Mouse (Mus musculus) urinary bladder, adult 2 months (tissue): Measurements from ENCODE around the gene Kcnj14. TPM values are rescaled to one million over a fixed set of nuclear protein-coding genes. Genes with fewer than 3 reads are reported as not detected.

Experiments used
- DNase-seq: peaks from one replicate; pipeline ENCODE4 v3.0.0; 2022; ENCODE audit warnings: low spot score
- polyA plus RNA-seq: library from polyadenylated mRNA; depleted of rRNA; stranded (reverse); fragments of >200 nt; gene quantifications from 2 replicates; pipeline ENCODE4 v1.2.3, GENCODE M21; 2012

The Kcnj14 gene
- polyA plus RNA-seq, 1 experiment, result 0.25 TPM

- DNase-seq, result no peak
Observed at GRCm38 (mm10) chr7:45797661-45798510, 26.7 kb downstream of the Kcnj14 start.

GRCm38 (mm10) chr7:45796950-45797349, 27.6 kb downstream of the Kcnj14 start:
- DNase-seq, result no peak

DNA sequence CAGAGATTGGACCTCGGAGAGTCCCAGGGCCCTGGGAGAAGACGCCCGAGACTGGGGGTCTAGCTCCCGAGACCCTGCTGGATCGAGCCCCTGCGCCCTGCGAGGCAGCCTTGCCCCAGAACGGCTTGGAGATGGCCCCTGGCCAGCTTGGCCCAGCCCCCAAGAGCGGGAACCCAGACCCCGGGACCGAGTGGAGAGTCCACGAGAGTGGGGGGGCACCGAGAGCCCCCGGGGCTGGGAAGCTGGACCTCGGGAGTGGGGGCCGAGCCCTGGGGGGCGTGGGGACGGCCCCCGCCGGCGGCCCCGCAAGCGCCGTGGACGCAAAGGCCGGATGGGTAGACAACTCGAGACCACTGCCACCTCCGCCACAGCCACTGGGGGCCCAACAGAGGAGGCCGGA, 29.6 kb downstream of the Kcnj14 start:
- no peak for DNase-seq

DNA sequence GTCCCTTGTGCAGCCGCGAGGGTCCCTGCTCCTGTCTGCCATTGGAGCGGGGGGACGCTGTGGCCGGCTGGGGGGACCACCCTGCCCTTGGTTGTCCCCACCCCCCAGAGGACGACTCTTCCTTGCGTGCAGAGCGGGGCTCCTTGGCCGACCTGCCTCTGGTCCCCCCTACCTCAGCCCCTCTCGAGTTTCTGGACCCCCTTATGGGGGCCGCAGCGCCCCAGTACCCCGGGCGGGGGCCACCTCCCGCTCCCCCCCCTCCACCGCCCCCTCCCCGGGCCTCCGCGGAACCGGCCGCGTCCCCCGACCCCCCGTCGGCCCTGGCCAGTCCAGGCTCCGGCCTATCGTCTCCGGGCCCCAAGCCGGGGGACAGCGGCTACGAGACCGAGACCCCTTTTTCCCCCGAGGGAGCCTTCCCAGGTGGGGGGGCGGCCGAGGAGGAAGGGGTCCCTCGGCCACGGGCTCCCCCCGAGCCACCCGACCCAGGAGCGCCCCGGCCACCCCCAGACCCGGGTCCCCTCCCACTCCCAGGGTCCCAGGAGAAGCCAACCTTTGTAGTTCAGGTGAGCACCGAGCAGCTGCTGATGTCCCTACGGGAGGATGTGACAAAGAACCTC, 30.5 kb downstream of the Kcnj14 start:
- DNase-seq, result no peak

DNA sequence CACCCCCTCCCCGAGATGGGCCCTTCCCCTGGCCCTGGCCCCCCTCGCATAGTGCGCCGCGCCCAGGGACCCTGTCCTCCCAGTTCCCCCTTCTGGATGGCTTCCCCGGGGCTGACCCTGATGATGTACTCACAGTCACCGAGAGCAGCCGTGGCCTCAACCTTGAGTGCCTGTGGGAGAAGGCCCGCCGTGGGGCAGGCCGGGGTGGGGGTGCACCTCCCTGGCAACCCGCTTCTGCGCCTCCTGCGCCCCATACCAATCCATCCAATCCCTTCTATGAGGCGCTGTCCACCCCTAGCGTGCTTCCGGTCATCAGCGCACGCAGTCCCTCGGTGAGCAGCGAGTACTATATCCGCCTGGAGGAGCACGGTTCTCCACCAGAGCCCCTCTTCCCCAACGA, 31.3 kb downstream of the Kcnj14 start:
- DNase-seq, result no peak

- DNase-seq, result no peak
Observed at GRCm38 (mm10) chr7:45791756-45792490, 32.7 kb downstream of the Kcnj14 start.

DNA sequence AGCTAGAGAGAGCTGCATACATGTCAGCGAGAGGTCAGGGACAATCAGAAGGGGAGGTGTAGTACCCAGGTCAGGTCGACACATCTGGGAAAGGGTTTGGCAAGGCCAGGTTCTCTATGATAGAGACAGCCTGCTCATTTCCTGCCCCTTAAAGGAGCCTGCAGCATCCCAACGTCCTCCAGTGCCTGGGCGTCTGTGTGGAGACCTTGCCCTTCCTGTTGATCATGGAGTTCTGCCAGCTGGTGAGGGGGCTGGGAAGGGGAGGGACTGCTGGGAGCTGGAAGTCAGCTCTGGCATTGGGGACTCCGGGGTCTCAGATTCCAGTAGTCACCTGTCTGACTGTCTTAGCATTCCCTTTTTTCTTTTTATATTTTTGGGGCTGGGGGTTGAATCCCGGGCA, 33.9 kb downstream of the Kcnj14 start:
- no peak for DNase-seq

DNA sequence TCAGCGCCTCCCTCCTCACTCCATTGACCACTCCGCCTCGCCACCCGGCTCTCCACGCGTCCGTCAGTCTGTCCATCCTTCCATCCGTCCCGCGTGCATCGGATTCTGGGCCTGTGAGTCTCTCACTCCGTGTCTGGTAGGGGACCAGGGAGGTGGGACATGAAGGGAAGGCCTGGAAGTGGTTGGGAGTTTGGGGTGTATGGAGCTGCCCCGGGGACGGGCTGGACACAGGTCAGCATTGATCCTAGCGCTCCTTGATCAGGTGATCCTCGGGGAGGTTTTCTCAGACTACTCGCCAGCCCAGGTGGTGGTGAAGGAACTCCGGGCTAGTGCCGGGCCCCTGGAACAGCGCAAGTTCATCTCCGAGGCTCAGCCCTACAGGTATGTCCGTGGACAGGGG, 36.9 kb downstream of the Kcnj14 start:
- DNase-seq, result no peak

DNA sequence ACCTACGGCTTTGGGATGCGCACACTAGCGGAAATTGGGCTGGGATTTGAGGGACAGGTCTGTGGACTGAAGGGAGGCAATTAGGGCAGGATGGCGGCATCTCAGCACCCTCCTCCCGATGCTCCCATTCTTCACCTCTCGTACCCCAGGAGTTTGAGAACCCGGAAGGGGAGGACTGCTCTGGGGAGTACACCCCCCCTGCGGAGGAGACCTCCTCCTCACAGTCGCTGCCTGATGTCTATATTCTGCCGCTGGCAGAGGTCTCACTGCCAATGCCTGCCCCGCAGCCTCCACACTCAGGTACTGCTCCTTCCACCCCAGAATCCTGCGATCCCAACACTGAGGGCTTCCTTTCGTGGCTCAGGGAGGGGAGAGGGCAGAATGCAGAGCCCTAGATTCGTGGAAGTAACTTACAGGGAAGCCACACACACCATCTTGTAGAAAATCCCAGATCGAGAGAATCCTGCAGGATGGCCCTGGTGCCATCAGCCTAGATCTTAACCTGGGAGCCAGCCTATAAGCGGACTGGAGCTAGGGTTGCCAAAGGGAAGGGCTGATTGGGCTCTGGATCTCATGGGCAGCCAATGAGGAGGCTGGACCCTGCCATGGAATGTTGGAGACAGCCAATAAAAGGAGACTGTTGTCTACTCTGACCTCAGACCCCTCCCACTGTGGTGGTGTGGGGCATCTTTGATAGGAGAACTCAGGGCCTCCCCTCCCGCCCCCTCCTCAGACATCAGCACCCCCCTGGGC, 37.7 kb downstream of the Kcnj14 start:
- DNase-seq, result no peak

GRCm38 (mm10) chr7:45786136-45786578, 38.4 kb downstream of the Kcnj14 start:
- no peak for DNase-seq

- DNase-seq, result no peak
Observed at GRCm38 (mm10) chr7:45785388-45786135, 39.0 kb downstream of the Kcnj14 start.

DNA sequence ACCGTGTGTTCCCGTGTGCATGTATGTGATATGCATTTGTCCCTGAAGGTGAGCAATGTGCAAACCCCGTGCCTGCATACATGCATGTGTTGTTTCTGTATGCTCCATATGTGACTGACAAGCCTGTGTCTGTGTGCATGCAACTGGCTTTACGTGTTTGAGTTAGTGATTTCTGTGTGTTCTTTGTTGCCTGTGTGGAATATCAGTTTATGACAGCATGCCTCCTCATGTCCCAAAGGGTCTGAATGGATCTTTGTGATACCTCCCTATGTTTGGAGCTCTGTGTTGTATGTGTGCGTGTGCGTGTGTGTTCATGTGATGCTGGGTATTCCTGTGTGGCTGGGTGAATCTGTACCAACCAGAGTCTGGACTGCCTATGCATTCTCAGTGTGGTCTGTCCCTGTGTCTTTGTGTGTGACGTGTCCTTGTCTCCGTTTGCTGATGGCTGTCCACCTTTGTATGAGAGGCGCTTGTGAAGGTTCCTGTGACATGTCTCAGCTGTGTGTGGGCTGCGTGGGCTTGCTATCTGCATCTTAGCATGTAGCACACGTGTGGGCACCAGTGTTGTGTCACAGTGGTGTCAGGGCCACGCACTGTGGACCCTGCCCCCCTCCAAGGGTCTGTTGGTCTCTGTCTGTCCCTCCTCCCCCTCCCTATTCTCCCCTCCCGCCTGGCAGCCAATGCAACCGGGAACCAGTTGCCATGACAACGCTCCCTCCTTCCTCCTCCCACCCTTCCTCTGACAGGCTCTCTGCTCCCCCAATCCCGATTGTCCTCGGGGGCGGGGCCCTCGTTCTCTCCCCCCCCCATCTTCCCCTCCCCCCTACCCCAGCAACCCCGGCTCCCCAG, 39.8 kb downstream of the Kcnj14 start, which contains the start of gene Sult2b1:
TSS of gene Sult2b1 (minus strand) at position 146 of the 849 bp plus-strand sequence.
- no peak for DNase-seq

DNA sequence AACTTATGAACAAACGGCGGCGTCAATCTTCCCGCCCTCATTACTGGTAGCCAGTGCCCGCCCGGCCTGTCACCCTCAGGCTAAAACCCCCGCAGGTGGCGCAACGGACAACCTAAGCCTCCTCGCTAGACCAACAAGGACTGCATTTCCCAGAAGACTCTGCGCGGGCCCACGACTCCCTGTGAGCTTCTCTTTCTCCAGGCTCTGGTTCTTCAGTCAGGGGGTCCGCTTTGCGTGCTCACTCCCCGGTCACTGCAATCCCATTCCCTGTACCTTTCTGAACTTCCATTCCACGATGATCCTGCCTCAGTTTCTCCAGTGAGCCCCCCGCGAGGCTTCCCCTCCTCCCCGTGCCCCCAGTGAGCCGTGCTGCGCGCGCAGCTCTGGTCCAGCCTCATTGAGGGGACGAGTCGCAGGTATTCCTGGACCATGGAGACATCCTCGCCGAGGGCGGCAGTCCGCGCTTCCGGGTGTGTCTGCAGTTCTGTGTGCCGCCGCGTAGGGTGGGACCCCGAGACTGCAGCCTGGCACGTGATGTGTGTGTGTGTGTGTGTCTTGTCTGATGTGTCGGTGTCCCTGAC, 41.0 kb downstream of the Kcnj14 start, which contains the start of gene Lmtk3:
TSS of gene Lmtk3 (plus strand) at position 228 of the 581 bp plus-strand sequence.
- no peak for DNase-seq

DNA sequence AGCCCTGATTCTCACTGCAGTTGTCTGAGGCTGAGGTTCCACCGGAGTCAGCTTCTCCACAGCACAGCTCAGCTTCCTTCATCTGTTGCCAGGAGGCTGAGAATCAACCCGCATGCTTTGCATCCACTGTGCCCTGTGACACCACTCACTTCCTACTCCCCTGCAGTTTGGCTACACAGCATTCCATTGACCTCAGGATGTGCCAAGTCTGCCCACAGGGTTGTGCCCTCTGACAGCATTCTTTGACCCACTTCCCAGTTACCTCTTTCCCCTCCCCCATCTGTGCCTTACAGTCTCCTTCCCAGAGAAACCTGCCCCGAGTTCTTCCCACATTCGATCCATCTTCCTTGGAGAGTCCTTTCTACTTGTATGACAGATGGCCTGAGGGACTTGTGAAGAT, 42.3 kb downstream of the Kcnj14 start:
- DNase-seq, result no peak

DNA sequence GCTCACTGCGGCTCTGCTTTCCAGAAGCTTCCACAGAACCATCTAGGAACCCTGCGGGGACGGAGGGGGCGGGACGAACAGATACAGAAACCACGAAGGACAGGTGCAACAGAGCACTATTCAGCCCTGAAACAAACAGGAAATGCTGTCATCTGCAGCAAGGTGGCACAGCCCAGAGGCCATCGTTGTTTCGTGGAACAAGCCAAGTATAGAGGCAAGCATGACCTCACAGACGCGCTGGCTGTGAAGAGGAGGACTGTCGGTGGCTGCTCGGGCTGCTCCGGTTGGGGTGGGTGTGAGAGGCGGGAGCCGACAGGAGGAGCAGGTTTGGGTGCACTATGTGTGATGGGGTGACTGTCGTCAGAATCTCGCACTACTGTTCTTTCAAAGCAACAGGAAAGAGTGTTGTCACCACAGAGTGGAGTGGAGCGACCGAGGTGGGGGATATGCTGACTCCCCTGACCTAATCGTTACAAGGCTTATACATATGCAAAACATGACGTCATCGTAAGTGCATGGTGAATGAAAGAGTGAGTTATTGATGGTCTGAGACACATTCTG, 45.4 kb downstream of the Kcnj14 start:
- no peak for DNase-seq

GRCm38 (mm10) chr7:45775237-45775636, 49.3 kb downstream of the Kcnj14 start:
- DNase-seq, result no peak

DNA sequence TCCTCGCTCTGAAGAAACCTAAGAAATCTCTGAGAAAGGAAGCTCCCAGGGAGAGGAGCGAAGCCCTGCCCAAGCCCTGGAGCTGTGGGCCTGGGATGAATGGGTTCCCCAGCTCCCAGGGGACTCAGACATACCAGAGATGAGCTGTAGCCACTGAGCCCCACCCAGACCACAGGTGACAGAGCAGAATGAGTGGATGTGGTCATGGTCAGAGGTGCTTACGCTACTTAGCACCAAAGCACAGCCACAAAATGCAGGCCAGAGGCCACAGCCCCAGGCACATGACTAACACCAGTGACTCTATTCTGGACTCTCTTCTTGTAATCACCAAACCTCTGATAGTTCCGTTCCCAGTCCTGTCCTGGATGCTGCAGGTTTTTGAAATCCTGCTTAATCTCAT, 53.5 kb downstream of the Kcnj14 start:
- DNase-seq, result no peak

DNA sequence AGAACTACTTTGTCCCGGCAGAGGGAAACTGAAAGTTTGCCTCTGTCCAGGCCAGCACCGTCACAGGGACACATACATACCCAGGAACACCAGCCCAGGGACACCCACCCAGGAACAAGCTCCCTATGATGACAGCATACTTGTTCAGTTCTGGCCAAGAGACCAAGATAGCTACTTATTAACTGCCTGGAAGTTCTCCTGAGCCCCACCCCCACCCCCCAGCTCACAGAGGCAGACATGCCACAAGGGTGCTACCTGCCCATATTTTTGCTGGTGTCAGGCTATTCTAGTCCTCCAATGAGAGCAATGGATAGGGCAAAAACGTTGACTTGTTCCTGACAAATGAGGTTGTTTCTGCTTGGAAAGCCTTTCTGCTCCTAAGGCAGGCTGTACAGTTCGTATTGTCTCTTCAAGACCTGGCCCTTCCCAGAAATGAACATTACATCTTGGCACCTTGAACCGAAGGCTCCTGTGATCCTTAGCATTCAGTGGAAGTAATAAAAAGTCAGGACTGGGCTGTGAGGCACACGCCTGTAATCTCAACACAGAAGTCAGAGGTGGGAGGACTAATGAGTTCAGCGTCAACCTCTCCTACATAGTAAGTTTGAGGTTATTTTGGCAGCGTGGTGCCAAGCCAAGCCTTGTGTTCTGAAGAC, 54.0 kb downstream of the Kcnj14 start:
- DNase-seq, result no peak

DNA sequence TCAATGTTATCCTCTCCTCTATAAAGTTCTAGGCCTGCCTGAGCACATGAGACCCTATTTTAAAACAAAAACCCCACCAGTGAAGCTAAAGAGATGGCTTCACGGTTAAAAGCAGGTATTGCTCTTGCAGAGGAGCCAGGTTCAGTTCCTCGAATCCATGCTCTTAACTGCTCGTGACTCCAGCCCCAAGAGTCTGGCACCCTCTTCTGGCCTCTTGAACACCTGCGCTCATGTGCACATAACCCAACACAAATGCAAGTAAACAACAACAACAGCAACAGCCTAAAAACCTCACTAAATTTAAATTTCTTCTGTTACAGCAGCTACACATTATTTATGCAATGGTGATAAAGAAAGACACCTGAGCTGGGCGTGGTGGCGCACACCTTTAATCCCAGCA, 57.1 kb downstream of the Kcnj14 start:
- no peak for DNase-seq
